Mouse (Mus musculus) cortical plate, adult 2 months (tissue): Measurements from ENCODE around the gene Xrcc5.

Experiments used
- CTCF ChIP-seq: fragments of 200-500 bp; IDR thresholded peaks from 2 replicates; pipeline ENCODE4 v1.5.1; 2011; ENCODE audit warnings: mild to moderate bottlenecking, control low read depth, low read length; ENCODE audit not compliant: insufficient read depth; ENCODE audit errors: extremely low read depth
- POLR2A ChIP-seq: fragments of 200-500 bp; IDR thresholded peaks from 2 replicates; pipeline ENCODE4 v1.6.1; 2011; ENCODE audit warnings: mild to moderate bottlenecking, low read length, control low read depth; ENCODE audit not compliant: insufficient read depth; ENCODE audit errors: extremely low read depth

GRCm38 (mm10) chr1:72379752-72380353 lies 72.6 kb downstream of the Xrcc5 start:
- TF ChIP-seq CTCF (no peak), POLR2A (no peak)
